Mouse (Mus musculus): Measurements from ENCODE around the gene Ptprg. TPM values are rescaled to one million over a fixed set of nuclear protein-coding genes. Genes with fewer than 3 reads are reported as not detected.
A peak's percentile ranks its signal among the peaks of the same experiment; 100 is the strongest.

The Ptprg gene
- polyA plus RNA-seq, 1 experiment from 2014 or later, result 20.8 TPM

DNA sequence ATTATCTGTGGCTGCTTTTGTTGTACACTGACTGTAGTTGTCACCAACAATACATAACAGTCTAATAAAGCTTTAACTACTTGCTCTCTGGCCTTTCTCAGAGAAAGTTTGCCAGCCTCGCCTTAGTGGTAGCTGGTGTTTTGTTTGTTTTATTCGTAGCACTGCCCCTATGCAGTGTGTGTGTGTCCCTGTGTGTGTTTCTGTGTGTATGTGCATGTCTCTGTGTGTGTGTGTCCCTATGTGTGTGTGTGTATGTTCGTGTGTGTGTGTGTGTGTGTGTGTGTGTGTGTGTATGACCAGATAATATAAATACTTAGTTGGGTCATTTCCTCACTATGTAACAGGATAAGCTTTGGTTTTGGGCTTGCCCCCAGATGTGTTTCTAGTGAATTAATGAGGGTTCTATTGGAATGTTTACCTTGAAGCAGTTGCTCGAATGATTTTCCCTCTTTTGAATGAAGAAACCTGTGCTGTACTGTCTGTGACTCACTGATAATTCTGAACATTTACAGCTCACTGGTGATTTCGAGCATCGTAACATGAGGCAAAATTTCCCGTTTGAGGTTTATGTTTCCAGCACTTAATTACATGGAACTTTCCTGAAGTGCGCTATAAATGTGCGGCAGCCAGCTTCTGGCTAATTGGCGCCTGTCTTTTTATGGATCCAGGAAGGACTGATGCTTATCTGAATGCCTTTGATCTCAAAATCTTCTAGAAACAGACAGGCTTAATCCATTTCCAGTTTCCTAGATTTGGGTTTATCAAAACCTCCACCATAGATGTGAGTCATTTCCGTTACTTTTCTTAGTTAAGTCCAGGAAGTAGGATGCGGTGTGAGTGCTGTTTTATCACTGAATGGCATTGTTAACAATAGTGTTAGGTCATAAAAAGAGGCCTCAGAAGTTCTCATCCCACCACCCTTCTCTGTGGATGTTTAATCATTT lies 546.3 kb downstream of the Ptprg start:
- H3K9ac ChIP-seq (ENCODE audit: low read length), result no peak overlapping the region
- ATAC-seq (ENCODE audit: insufficient read depth, low FRiP score), result no peak
- H3K4me3 ChIP-seq (replicated peaks; ENCODE audit: low read length), result no peak overlapping the region
- no peaks in the 10 kb centered on the region for H3K36me3 ChIP-seq (ENCODE audit: control insufficient read depth, insufficient read depth, low read length)
- H3K27ac ChIP-seq (ENCODE audit: low read length), result no peak overlapping the region
- no peak overlapping the region for H3K4me2 ChIP-seq (ENCODE audit: low read depth, low read length)
- no peaks in the 10 kb centered on the region for H3K9me3 ChIP-seq (replicated peaks; ENCODE audit: control insufficient read depth, low read length)
- H3K27me3 ChIP-seq (ENCODE audit: control insufficient read depth, insufficient read depth, low read length), result no peaks in the 10 kb centered on the region
- WGBS, result 63% methylated on average over 12 of the region's 12 CpGs
- H3K4me1 ChIP-seq (ENCODE audit: control insufficient read depth, insufficient read depth, low read length), result no peaks in the 10 kb centered on the region

DNA sequence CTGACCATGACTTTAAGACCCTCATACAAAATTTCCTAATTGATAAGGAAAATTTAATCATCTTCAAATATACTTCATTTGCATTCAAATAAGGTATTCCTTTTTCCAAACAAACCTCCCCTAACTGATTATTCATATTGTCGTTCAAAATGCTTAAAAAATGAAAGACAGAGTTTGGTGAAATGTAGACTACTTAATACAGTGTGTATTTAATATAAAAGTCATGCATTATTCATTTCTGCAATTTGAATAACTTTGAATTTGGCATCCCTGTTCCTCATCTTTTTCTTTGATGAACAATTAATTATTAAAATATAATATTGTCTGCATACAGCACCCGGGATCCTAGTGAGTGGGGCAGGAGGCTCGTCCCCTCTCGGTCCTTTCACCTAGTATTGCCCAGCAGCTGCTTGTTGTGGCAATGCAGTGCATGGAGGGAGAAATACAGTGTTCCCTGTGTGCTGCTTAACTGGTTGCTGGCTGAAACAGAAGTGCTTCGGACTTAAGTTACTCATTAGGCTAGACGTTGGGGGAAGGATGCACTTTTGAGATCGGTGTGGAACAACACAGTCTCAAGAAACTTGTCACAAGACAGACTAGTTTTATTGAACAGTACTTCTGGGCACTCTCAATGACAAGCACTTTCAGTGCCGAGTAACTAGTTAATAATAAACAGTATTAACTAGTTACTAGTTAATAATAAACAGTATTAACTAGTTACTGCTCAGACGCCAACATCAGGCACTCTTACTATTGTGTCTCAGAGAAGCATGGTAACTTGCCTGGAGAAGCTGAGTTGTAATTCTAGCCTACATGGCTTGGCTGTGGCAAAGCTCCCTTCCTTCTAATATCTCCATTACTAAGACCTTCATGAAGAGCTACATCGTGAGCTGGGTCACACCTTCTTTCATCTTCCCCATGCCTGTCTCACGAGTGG lies 549.3 kb downstream of the Ptprg start:
- Histone ChIP-seq H3K36me3 (ENCODE audit: control insufficient read depth, insufficient read depth, low read length) (no peaks in the 10 kb centered on the region), H3K9ac (ENCODE audit: low read length) (no peak overlapping the region), H3K27me3 (ENCODE audit: control insufficient read depth, insufficient read depth, low read length) (no peaks in the 10 kb centered on the region), H3K4me3 (replicated peaks; ENCODE audit: low read length) (no peak overlapping the region), H3K27ac (ENCODE audit: low read length) (no peak overlapping the region), H3K4me2 (ENCODE audit: low read depth, low read length) (no peak overlapping the region), H3K9me3 (replicated peaks; ENCODE audit: control insufficient read depth, low read length) (no peaks in the 10 kb centered on the region), H3K4me1 (ENCODE audit: control insufficient read depth, insufficient read depth, low read length) (no peaks in the 10 kb centered on the region)
- no peak for ATAC-seq (ENCODE audit: insufficient read depth, low FRiP score)
- 71% methylated on average over 11 of the region's 11 CpGs for WGBS

DNA sequence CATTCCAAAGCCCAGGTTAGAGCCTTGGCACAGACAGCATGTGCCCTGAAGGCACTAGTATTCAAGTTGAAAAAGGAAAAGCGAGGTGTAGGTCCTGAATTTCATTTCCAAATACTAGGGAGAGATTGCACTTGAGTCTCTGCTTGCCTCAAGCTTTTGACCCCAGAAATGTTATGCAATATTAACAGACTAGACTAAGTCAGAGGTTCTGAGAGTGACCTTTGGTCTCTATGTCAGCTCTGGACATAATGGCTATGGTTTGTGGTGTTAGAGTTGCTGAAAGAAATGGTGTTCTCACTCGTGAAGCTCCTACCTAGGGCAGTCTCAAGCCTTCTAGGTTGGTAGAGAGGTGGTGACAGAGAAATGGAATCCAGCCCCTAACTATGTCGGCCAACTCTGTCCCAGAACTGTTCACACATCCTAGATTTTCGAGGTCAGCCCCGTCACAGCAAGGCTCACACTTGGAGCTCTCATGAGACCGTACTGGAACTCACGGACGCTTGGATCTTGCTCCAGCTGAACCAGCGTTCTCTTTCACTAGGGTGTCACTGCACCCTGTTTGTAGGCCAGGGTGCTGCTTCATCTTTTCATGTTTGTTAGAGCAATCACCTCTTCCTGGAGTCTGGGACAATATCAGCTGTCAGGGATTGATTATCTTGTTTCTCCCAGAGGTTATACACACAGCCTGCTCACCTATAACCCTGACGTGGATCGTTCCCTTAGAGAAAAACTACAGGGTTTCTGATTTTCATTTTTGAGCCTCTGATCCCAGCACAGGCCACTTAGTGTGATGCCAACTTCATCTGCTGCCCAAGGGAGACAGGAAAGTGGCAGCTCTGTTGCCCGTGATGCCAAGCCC lies 551.2 kb downstream of the Ptprg start:
- H3K9me3 ChIP-seq (replicated peaks; ENCODE audit: control insufficient read depth, low read length), result no peaks in the 10 kb centered on the region
- no peak overlapping the region for H3K4me2 ChIP-seq (ENCODE audit: low read depth, low read length)
- H3K9ac ChIP-seq (ENCODE audit: low read length), result no peak overlapping the region
- H3K4me1 ChIP-seq (ENCODE audit: control insufficient read depth, insufficient read depth, low read length), result no peaks in the 10 kb centered on the region
- H3K4me3 ChIP-seq (replicated peaks; ENCODE audit: low read length), result no peak overlapping the region
- 78% methylated on average over 12 of the region's 12 CpGs for WGBS
- no peaks in the 10 kb centered on the region for H3K36me3 ChIP-seq (ENCODE audit: control insufficient read depth, insufficient read depth, low read length)
- H3K27me3 ChIP-seq (ENCODE audit: control insufficient read depth, insufficient read depth, low read length), result no peaks in the 10 kb centered on the region
- no peak for ATAC-seq (ENCODE audit: insufficient read depth, low FRiP score)
- no peak overlapping the region for H3K27ac ChIP-seq (ENCODE audit: low read length)

DNA sequence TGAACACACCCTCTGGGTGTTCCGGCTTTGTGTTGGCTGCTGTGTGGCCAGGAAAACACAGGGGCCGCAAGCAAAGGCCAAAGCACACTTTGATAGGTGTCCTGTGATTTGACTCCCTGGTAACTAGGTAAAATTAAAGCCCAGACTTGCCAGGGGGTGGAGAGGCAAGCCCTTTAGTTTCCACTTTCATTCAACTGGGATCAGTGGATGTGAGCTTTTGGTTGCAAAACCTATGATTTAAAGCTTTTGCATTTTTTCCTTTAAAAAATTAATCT lies 551.8 kb downstream of the Ptprg start:
- Histone ChIP-seq H3K4me3 (replicated peaks; ENCODE audit: low read length) (no peak overlapping the region), H3K4me2 (ENCODE audit: low read depth, low read length) (no peak overlapping the region), H3K9ac (ENCODE audit: low read length) (no peak overlapping the region), H3K27ac (ENCODE audit: low read length) (no peak overlapping the region), H3K27me3 (ENCODE audit: control insufficient read depth, insufficient read depth, low read length) (no peaks in the 10 kb centered on the region), H3K9me3 (replicated peaks; ENCODE audit: control insufficient read depth, low read length) (no peaks in the 10 kb centered on the region), H3K36me3 (ENCODE audit: control insufficient read depth, insufficient read depth, low read length) (no peaks in the 10 kb centered on the region), H3K4me1 (ENCODE audit: control insufficient read depth, insufficient read depth, low read length) (no peaks in the 10 kb centered on the region)
- ATAC-seq (ENCODE audit: insufficient read depth, low FRiP score), result no peak
- 81% methylated on average over 2 of the region's 2 CpGs for WGBS

DNA sequence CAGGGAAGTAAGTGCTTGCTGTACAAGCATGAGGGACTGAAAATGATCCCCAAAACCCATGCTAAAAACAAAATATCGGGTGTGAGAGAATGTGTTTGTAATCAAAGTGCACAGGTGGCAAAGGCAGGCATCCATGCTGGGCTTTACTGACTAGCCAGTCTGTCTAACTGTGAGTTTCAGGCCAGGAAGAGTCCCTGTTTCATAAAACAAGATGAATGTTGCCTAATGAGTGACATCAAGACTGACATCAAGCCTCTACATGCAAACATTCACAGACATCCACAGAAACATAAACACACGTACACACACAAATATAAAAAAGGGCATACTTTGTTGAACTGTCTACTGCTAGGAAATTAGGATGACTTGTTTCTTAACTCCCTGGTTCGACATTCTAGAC lies 552.3 kb downstream of the Ptprg start:
- 81% methylated on average over 3 of the region's 3 CpGs for WGBS
- H3K9ac ChIP-seq (ENCODE audit: low read length), result no peak overlapping the region
- no peak overlapping the region for H3K27ac ChIP-seq (ENCODE audit: low read length)
- H3K4me2 ChIP-seq (ENCODE audit: low read depth, low read length), result no peak overlapping the region
- H3K4me3 ChIP-seq (replicated peaks; ENCODE audit: low read length), result no peak overlapping the region
- H3K27me3 ChIP-seq (ENCODE audit: control insufficient read depth, insufficient read depth, low read length), result no peaks in the 10 kb centered on the region
- no peak for ATAC-seq (ENCODE audit: insufficient read depth, low FRiP score)
- no peaks in the 10 kb centered on the region for H3K36me3 ChIP-seq (ENCODE audit: control insufficient read depth, insufficient read depth, low read length)
- H3K9me3 ChIP-seq (replicated peaks; ENCODE audit: control insufficient read depth, low read length), result no peaks in the 10 kb centered on the region
- no peaks in the 10 kb centered on the region for H3K4me1 ChIP-seq (ENCODE audit: control insufficient read depth, insufficient read depth, low read length)

DNA sequence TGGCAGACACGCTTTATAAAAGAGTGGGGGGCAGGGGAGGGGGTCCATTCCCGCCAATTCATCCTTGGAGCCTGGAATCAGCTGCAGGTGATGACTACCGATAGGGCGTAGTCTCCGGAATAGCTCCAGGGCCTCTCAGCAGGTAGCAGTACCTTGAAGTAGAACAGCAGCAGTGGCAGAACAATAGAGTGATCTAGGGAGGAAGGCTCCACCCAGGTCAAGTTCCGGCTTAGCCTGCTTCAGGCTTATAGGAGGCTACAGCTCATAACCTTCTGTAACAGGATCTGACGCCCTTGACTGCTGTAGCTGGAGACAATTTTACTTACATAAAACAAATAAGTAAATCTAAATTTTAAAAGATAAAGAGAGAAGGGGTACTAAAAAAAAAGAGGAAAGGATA lies 554.1 kb downstream of the Ptprg start:
- 0 out of 2 replicates have a peak, but pooled peaks have one; percentile 33 for ATAC-seq (ENCODE audit: insufficient read depth, low FRiP score)
- no peak overlapping the region for H3K4me2 ChIP-seq (ENCODE audit: low read depth, low read length)
- 62% methylated on average over 7 of the region's 7 CpGs for WGBS
- no peak overlapping the region for H3K4me3 ChIP-seq (replicated peaks; ENCODE audit: low read length)
- H3K4me1 ChIP-seq (ENCODE audit: control insufficient read depth, insufficient read depth, low read length), result peaks cover 3% of the 10 kb centered on the region
- no peaks in the 10 kb centered on the region for H3K36me3 ChIP-seq (ENCODE audit: control insufficient read depth, insufficient read depth, low read length)
- no peak overlapping the region for H3K27ac ChIP-seq (ENCODE audit: low read length)
- H3K9me3 ChIP-seq (replicated peaks; ENCODE audit: control insufficient read depth, low read length), result no peaks in the 10 kb centered on the region
- no peaks in the 10 kb centered on the region for H3K27me3 ChIP-seq (ENCODE audit: control insufficient read depth, insufficient read depth, low read length)
- no peak overlapping the region for H3K9ac ChIP-seq (ENCODE audit: low read length)

DNA sequence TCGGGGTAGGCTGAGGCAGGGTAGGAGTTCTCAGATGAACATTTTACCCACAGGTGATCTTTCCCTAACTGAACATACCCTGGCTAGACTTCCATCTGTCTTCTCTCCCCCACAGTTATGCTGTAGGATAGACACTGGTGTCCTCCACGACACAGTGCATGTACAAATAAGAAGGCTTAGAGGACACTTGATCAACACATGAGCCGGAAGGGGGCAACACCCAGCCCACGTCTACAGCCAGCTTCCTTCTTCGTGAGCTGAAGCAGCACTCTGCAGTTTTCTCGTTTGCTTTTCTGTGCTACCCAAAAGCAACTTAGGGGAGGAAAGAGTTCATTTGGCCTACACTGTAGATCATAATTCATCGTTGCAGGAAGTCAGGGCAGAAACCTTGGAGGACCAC lies 554.7 kb downstream of the Ptprg start:
- H3K4me1 ChIP-seq (ENCODE audit: control insufficient read depth, insufficient read depth, low read length), result peaks cover 7% of the 10 kb centered on the region
- no peak overlapping the region for H3K4me3 ChIP-seq (replicated peaks; ENCODE audit: low read length)
- no peak overlapping the region for H3K9ac ChIP-seq (ENCODE audit: low read length)
- no peak overlapping the region for H3K4me2 ChIP-seq (ENCODE audit: low read depth, low read length)
- H3K9me3 ChIP-seq (replicated peaks; ENCODE audit: control insufficient read depth, low read length), result no peaks in the 10 kb centered on the region
- no peaks in the 10 kb centered on the region for H3K27me3 ChIP-seq (ENCODE audit: control insufficient read depth, insufficient read depth, low read length)
- H3K27ac ChIP-seq (ENCODE audit: low read length), result no peak overlapping the region
- WGBS, result 69% methylated on average over 7 of the region's 7 CpGs
- ATAC-seq (ENCODE audit: insufficient read depth, low FRiP score), result no peak
- no peaks in the 10 kb centered on the region for H3K36me3 ChIP-seq (ENCODE audit: control insufficient read depth, insufficient read depth, low read length)

DNA sequence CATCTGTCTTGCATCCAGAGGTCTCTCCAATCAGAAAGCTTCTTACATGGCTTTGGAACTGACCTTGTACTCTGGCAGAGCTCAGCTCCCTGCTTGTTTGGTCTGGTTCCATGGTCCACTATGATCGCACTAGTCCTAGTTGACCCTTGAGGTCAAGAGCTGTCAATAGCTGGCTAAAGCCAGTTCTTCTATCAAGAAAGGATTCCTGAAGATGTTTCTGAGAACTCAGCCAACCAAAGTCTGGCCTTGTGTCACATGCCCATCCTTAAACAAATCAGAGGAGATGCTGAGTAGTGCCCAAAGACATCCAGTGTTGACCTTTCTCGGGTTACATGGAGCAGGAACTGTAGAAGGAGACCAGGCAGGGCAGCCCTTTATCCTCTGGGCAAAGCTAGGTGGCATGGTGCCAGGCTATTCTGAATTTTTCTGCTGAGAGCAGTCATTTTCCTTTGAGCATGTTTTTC lies 559.2 kb downstream of the Ptprg start:
- WGBS, result 47% methylated on average over 2 of the region's 2 CpGs
- peaks cover 7% of the 10 kb centered on the region for H3K4me1 ChIP-seq (ENCODE audit: control insufficient read depth, insufficient read depth, low read length)

More for the DNA sequence above, 559.2 kb downstream of the Ptprg start:
- H3K27me3 ChIP-seq (ENCODE audit: control insufficient read depth, insufficient read depth, low read length), result no peaks in the 10 kb centered on the region
- H3K9me3 ChIP-seq (replicated peaks; ENCODE audit: control insufficient read depth, low read length), result no peaks in the 10 kb centered on the region
- H3K4me2 ChIP-seq (ENCODE audit: low read depth, low read length), result no peak overlapping the region
- H3K4me3 ChIP-seq (replicated peaks; ENCODE audit: low read length), result no peak overlapping the region
- ATAC-seq (ENCODE audit: insufficient read depth, low FRiP score), result no peak
- no peaks in the 10 kb centered on the region for H3K36me3 ChIP-seq (ENCODE audit: control insufficient read depth, insufficient read depth, low read length)
- no peak overlapping the region for H3K27ac ChIP-seq (ENCODE audit: low read length)
- no peak overlapping the region for H3K9ac ChIP-seq (ENCODE audit: low read length)
